Comparison of ENCODE assay signal across 29 mouse cellular contexts in genomic region chr19:38356211-38356828, GRCm38 (mm10). TPM values are rescaled to one million over a fixed set of nuclear protein-coding genes. Genes with fewer than 3 reads are reported as not detected.
DNase-seq lines count a peak whose midpoint lies in the region; ATAC-seq lines count a peak whose summit lies in the region.
"Had no signal": no experiment of that assay in that cellular context is flagged by ENCODE, and none has a peak within 500 bp of the region (broad histone marks: within the 10 kb centered on the region; RNA-seq: fewer than 3 reads in every experiment).

No protein-coding gene starts in this region.

- ATAC-seq in embryonic facial prominence, embryonic 14.5 days (ENCODE audit: low read depth) = no peak
- ATAC-seq in limb, embryonic 12.5 days (ENCODE audit: insufficient number of reproducible peaks, insufficient read depth, low FRiP score, low TSS enrichment, low read depth) = no peak
- ATAC-seq: forebrain, embryonic 14.5 days; hindbrain, postnatal 0 days; intestine, postnatal 0 days; lung, postnatal 0 days; midbrain, embryonic 13.5 days; Patski had no signal

- H3K36me3 ChIP-seq in embryonic facial prominence, embryonic 14.5 days (ENCODE audit: control insufficient read depth, insufficient read depth, low read length) = no peaks in the 10 kb centered on the region
- no peaks in the 10 kb centered on the region for H3K36me3 ChIP-seq in embryonic facial prominence, embryonic 10.5 days (replicated peaks)
- no peaks in the 10 kb centered on the region for H3K36me3 ChIP-seq in limb, embryonic 12.5 days
- no peaks in the 10 kb centered on the region for H3K36me3 ChIP-seq in limb, embryonic 10.5 days
- H3K36me3 ChIP-seq: embryonic facial prominence, embryonic 13.5 days; hindbrain, embryonic 12.5 days; liver, embryonic 13.5 days; midbrain, embryonic 13.5 days; neural tube, embryonic 13.5 days had no signal

- no peaks in the 10 kb centered on the region for H3K27me3 ChIP-seq in embryonic facial prominence, embryonic 14.5 days (replicated peaks; ENCODE audit: control insufficient read depth, insufficient read depth, low read length)
- H3K27me3 ChIP-seq in embryonic facial prominence, embryonic 10.5 days (replicated peaks; ENCODE audit: low read depth, poor library complexity, severe bottlenecking) = no peaks in the 10 kb centered on the region
- no peaks in the 10 kb centered on the region for H3K27me3 ChIP-seq in limb, embryonic 12.5 days
- H3K27me3 ChIP-seq in limb, embryonic 10.5 days (ENCODE audit: low read depth, poor library complexity, severe bottlenecking) = no peaks in the 10 kb centered on the region
- H3K27me3 ChIP-seq: CH12.LX; embryonic facial prominence, embryonic 13.5 days; hindbrain, embryonic 12.5 days; liver, embryonic 13.5 days; midbrain, embryonic 13.5 days; neural tube, embryonic 13.5 days; Patski had no signal

- DNase-seq in embryonic facial prominence, embryonic 14.5 days (ENCODE audit: low spot score) = peak; percentile 38
- no peak for DNase-seq in embryonic facial prominence, embryonic 10.5 days (ENCODE audit: low spot score)
- DNase-seq in limb, embryonic 10.5 days (ENCODE audit: low spot score) = no peak
- DNase-seq in gonadal fat pad, adult 2 months (ENCODE audit: low read depth) = peak; percentile 70
- DNase-seq in gastrocnemius, postnatal 25 days = no peak
- no peak for DNase-seq in layer of hippocampus, postnatal 10 days (ENCODE audit: low spot score in 2 of 2)
- DNase-seq: adrenal gland, postnatal 10 days; cerebellum, adult 8-10 months; cerebellum, postnatal 25 days; gastrocnemius, postnatal 36 days; heart, postnatal 36 days; kidney, postnatal 36 days; liver, embryonic 13.5 days; lung, adult 18-20 months; thymus, postnatal 4 days had no signal

- H3K4me1 ChIP-seq in embryonic facial prominence, embryonic 14.5 days (ENCODE audit: control insufficient read depth, insufficient read depth, low read length) = no peaks in the 10 kb centered on the region
- H3K4me1 ChIP-seq in embryonic facial prominence, embryonic 10.5 days = no peaks in the 10 kb centered on the region
- H3K4me1 ChIP-seq in limb, embryonic 12.5 days (replicated peaks) = peaks cover 17% of the 10 kb centered on the region
- H3K4me1 ChIP-seq in limb, embryonic 10.5 days = peaks cover 10% of the 10 kb centered on the region; the same call in 1 of the 2 replicates
- H3K4me1 ChIP-seq: hindbrain, embryonic 12.5 days; liver, embryonic 13.5 days; midbrain, embryonic 13.5 days; neural tube, embryonic 13.5 days had no signal

- H3K4me2 ChIP-seq in embryonic facial prominence, embryonic 14.5 days (ENCODE audit: low read depth, low read length) = no peak overlapping the region
- no peak overlapping the region for H3K4me2 ChIP-seq in limb, embryonic 12.5 days
- H3K4me2 ChIP-seq: embryonic facial prominence, embryonic 13.5 days; heart, embryonic 11.5 days; hindbrain, embryonic 12.5 days; liver, embryonic 13.5 days; midbrain, embryonic 13.5 days; neural tube, embryonic 13.5 days had no signal

- no peak overlapping the region for H3K4me3 ChIP-seq in embryonic facial prominence, embryonic 14.5 days (ENCODE audit: low read depth, low read length)
- H3K4me3 ChIP-seq in embryonic facial prominence, embryonic 10.5 days = no peak overlapping the region
- no peak overlapping the region for H3K4me3 ChIP-seq in limb, embryonic 12.5 days (replicated peaks)
- no peak overlapping the region for H3K4me3 ChIP-seq in limb, embryonic 10.5 days
- H3K4me3 ChIP-seq: embryonic facial prominence, embryonic 13.5 days; hindbrain, embryonic 12.5 days; layer of hippocampus, adult 2 months; liver, embryonic 13.5 days; midbrain, embryonic 13.5 days; neural tube, embryonic 13.5 days had no signal

- H3K9ac ChIP-seq in embryonic facial prominence, embryonic 14.5 days (ENCODE audit: low read depth, low read length) = no peak overlapping the region
- H3K9ac ChIP-seq in limb, embryonic 12.5 days (replicated peaks) = no peak overlapping the region
- H3K9ac ChIP-seq: embryonic facial prominence, embryonic 13.5 days; hindbrain, embryonic 12.5 days; liver, embryonic 13.5 days; midbrain, embryonic 13.5 days; neural tube, embryonic 13.5 days had no signal

- WGBS in embryonic facial prominence, embryonic 14.5 days = 56% methylated on average over 8 of the region's 8 CpGs
- 77% methylated on average over 8 of the region's 8 CpGs for WGBS in embryonic facial prominence, embryonic 10.5 days
- 53% methylated on average over 8 of the region's 8 CpGs for WGBS in limb, embryonic 12.5 days
- WGBS in limb, embryonic 10.5 days = 78% methylated on average over 8 of the region's 8 CpGs

- H3K9me3 ChIP-seq in embryonic facial prominence, embryonic 14.5 days (ENCODE audit: control insufficient read depth, low read length) = no peaks in the 10 kb centered on the region
- H3K9me3 ChIP-seq in embryonic facial prominence, embryonic 10.5 days = no peaks in the 10 kb centered on the region
- no peaks in the 10 kb centered on the region for H3K9me3 ChIP-seq in limb, embryonic 12.5 days
- H3K9me3 ChIP-seq in limb, embryonic 10.5 days (replicated peaks) = no peaks in the 10 kb centered on the region
- H3K9me3 ChIP-seq: embryonic facial prominence, embryonic 13.5 days; hindbrain, embryonic 12.5 days; liver, embryonic 13.5 days; midbrain, embryonic 13.5 days; neural tube, embryonic 13.5 days had no signal

- H3K27ac ChIP-seq in embryonic facial prominence, embryonic 14.5 days (replicated peaks; ENCODE audit: low read depth, low read length) = no peak overlapping the region
- H3K27ac ChIP-seq in embryonic facial prominence, embryonic 10.5 days (replicated peaks) = no peak overlapping the region
- 0 out of 2 replicates have a peak overlapping the region, but pooled peaks have one; percentile 45 for H3K27ac ChIP-seq in limb, embryonic 12.5 days
- H3K27ac ChIP-seq in limb, embryonic 10.5 days = no peak overlapping the region
- H3K27ac ChIP-seq: embryonic facial prominence, embryonic 13.5 days; hindbrain, embryonic 12.5 days; hindbrain, postnatal 0 days; layer of hippocampus, adult 2 months; liver, embryonic 13.5 days; macrophage; midbrain, embryonic 13.5 days; neural tube, embryonic 13.5 days had no signal

RNA-seq across cellular contexts. Expression of gene Slc35g1, which starts 39.5 kb away (rescaled TPM):
- 2.3 and 3.4 TPM in 2 replicates for polyA plus RNA-seq in embryonic facial prominence, embryonic 14.5 days (2014; fragmentation: Nextera tagmentation; extraction: Ambion mirVana)
- polyA plus RNA-seq in embryonic facial prominence, embryonic 10.5 days (2016; fragmentation: Nextera tagmentation; extraction: Ambion mirVana) = 5.0 and 6.1 TPM in 2 replicates
- polyA plus RNA-seq in limb, embryonic 12.5 days (2016; fragmentation: Nextera tagmentation; extraction: Ambion mirVana) = 2.4 and 2.6 TPM in 2 replicates
- polyA plus RNA-seq in limb, embryonic 10.5 days (2016; fragmentation: Nextera tagmentation; extraction: Ambion mirVana) = 3.1 and 4.9 TPM in 2 replicates
- 6.2 and 14.9 TPM in 2 replicates for polyA plus RNA-seq in gonadal fat pad, adult 2 months (2012; rRNA removed)
- 1 to 10 TPM; 1.4 to 1.6 TPM for total RNA-seq in gastrocnemius, postnatal 25 days (2021)
- total RNA-seq in layer of hippocampus, postnatal 10 days (2021) = 1 to 10 TPM; 3.3 to 3.7 TPM

Comparison
In these comparisons a context has a peak if more than half of its experiments do, and no peak if none do; other contexts are left out.
1. DNase-seq: peak in embryonic facial prominence, embryonic 14.5 days (single experiment) and gonadal fat pad, adult 2 months (single experiment); none in embryonic facial prominence, embryonic 10.5 days (single experiment), limb, embryonic 10.5 days (single experiment), gastrocnemius, postnatal 25 days (single experiment) and layer of hippocampus, postnatal 10 days (0 of 2).